Mouse (Mus musculus) adrenal gland, postnatal 4 days (tissue): Measurements from ENCODE around the gene Hyal3. TPM values are rescaled to one million over a fixed set of nuclear protein-coding genes. Genes with fewer than 3 reads are reported as not detected.

Experiments used
- DNase-seq, 2 experiments: peaks; one replicate each; pipeline ENCODE4 v3.0.0; 2021 to 2022; ENCODE audit warnings: low spot score in 2 of 2, mixed read lengths in 2 of 2
- total RNA-seq, 2 experiments: library from RNA; stranded (reverse); gene quantifications; 2 replicates each; pipeline ENCODE4 v1.2.3; 2021

Gene Hyal3
- total RNA-seq, 2 experiments from 2014 or later: 2.7 to 2.9 TPM

DNA sequence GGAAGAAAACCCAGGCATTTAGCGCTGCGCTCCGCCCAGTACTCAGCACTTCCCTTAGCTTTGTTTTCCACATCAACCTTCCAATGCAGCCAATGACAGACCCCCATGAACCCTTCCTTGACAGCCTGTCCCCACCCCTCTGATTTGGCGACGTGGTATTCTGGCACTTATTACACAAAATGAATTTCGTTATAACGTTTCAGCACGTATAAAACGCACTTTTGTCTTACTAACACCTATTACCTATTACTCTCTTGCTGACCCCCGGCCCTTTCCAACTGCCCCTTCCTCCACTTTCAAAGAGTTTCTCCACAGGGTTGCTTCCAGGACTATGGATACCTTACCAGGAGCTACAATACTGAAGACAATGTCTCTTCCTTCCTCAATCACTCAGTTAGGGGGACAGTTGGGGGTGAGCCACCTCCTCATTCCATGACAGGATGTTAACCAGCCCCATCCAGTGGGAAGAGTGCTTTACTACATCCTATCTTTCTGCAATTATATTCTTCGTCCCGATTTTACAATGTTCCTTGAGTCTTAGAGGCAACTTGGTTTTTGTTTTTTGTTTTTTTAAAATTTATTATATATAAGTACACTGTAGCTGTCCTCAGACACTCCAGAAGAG lies 32.4 kb downstream of the Hyal3 start:
- DNase-seq: no peak

DNA sequence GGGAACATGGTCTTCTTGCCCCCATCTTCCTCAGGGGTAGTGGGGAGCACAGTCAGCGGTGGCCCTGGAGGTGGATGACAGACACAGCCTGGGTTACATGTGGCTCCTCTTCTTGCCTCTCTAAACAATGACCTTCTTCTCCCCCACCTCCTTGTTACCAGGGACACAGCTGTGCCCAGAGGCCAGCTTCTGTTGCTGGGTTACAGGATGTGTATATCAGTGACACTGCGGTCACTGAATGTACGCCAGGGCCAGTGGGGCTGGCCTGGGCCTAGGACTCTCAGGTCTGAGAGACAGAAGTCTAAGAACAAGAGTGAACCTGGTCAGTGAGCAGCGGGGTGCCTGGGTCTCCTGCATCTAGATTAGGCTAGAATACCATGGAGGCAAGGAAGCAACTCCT lies 34.4 kb downstream of the Hyal3 start:
- DNase-seq: no peak

DNA sequence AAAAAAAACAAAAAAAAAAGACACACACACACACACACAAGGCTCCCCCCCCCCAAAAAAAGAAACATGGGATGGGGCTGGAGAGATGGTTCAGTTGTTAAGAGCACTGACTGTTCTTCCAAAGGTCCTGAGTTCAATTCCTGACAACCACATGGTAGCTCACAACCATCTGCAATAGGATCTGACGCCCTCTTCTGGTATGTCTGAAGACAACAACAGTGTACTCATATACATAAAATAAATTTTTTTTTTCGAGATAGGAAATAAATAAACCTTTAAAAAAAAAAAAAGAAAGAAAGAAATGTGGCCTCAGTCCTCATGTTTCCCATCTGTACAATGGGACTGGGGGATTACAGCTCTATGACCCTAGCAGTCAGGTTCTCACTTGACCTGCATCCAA lies 36.8 kb downstream of the Hyal3 start:
- no peak for DNase-seq

DNA sequence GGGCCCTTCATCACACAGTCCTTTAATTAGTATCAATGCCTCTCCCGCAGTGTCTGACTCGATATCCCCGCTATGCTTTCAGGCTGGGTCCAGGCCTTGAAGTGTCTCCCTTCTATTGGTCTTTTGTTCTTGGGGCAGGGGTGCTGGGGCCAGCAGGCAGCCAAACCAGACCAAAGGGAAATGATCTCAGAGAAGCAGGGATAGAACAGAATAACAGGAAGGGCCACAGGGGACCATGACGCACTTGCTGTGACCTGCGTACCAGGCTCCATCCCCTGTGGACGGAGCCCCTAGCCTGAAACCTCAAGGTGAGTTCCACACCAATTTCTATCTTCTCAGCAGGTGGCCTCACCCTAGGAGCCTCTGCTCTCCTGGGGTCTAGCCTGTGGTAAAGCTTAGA lies 37.5 kb downstream of the Hyal3 start:
- DNase-seq: no peak

DNA sequence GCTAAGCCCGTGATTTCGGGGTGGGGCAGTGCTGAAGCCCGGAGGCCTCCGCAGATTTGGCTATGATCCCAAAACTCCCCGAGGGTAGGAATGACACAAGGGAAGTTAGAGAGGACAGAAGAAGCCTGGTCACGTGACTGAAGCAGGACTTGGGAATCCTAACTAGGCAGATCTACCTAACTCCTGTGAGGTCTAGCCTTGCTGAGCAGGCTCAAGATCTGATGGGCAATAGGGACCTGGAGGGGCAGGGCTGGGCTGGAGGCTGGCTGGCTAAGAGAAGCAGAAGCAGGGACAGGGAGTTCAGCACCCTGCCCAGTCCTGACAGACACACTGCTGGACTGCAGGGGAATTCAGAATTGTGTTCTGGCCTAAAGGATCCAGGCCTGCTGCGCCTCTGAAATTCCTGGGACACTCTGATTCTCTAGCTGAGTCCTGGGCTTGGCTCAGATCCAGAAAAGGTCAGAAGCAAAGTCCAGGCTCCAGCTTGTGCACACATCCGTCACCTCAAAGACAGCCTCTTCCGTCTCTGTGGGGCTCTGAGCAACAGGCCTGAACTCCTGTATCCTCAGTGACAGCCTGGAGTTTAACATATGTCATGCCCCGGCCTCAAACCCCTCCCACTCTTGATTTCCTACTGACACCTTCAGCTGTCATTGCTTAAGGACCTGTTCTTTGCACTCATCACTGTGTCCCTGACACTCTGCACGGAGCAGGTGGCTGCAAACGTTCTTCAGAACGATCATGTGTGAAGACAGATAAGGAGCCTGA lies 38.3 kb downstream of the Hyal3 start:
- DNase-seq: no peak

DNA sequence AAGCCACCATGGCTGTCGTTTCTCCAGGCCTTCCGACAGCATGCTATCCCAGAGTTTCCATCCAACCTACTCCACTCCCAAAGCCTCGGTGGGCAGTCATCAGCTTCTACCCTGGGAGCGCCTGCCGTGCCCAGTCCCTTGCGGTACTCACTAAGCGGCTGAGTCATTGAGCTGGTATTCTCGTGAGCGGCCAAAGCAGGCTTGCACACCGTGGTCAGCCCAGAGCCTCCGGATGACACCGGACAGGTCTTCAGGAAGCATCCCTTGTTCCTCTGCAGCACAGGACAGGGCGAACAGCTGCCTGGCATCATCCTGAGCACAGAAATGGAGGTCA lies 38.9 kb downstream of the Hyal3 start:
- no peak for DNase-seq

DNA sequence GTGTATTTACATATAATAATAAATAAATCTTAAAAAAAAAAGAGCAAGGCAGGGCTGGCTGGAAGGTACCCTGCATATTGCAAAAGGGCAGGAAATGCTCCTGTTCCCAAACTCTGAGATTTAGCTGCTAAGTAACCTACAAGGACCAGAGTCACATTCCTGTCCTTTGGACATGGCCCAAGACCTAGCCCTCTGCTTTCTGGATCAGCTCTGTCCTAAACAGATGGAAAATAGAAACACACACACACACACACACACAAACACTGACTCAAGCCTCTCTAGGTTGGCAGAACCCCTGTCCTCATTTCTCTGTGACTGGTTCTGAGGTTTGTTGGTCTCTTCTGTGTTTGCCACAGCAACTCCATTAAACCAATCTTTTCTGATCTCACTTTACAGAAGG lies 40.3 kb downstream of the Hyal3 start:
- no peak for DNase-seq

DNA sequence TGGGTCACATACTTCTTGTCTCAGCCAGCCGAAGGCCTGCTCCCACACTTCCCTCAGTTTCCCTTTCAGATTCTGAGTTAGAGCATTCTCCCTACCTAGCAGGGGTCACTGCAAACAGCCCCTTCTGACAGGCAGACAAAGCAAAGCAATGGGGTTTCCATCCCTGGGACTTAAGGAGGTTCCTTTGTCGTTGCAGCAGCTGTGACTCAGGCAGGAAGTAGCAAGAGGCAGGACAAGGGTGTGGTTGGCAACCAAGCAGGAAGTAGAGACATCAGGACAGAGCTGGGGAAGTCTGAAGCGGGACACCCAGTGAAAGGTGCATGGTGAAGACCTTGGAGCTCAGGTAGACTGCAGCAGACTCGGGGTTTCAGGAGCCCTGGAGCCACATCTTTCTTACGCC lies 43.9 kb downstream of the Hyal3 start:
- no peak for DNase-seq

DNA sequence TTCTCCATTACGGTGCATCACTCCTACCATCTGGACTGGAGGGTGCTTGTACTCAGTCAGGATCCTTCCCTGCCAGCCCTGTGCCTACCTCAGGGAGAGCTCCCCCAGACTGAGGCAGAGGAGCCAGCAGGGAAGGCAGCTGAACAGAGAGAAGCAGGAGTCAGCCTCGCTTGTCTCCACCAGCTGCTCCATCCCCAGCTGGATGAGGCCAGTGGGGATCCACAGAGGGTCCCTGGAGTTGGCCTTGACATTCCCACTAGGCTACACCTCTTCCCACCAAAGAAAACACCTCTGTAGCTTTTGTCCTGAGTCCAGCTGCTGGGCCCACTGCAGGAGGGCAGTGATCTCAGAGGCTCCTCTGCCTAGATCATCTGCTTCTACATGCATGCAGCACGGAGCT lies 44.3 kb downstream of the Hyal3 start:
- no peak for DNase-seq

DNA sequence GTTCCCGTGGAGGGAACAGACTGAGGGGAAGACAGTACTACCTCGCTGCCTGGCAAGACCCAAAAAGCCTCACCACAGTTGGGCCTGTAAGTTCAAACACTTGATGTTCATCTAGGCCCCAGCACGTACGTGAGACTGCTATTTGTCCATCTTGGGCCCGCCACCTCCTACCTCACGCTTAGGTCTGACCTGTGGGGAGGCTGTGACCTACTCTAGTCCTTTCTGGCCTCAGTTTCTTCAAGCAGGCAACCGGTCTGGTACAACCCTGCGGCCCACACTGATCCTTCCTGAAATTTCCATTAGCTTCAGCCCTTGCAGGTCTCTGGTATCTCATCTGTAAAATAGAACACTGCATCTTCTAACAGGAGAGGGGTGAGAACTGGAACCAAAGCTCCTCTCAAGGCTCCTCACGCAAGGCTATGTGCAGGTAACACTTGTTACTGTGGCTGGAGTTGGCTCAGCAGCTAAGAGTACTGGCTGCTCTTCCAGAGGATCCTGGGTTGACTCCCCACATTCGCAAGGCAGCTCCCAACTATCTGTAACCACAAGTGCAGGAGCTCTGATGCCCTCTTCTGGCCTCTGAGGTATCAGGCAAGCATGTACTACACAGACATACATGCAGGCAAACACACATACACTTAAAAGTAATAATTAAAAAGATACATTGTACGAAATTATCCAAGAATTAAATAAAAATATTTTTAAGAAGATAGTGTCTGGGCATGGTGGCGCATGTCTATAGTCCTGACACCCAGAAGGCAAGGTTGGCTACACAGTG lies 44.9 kb downstream of the Hyal3 start:
- no peak for DNase-seq

DNA sequence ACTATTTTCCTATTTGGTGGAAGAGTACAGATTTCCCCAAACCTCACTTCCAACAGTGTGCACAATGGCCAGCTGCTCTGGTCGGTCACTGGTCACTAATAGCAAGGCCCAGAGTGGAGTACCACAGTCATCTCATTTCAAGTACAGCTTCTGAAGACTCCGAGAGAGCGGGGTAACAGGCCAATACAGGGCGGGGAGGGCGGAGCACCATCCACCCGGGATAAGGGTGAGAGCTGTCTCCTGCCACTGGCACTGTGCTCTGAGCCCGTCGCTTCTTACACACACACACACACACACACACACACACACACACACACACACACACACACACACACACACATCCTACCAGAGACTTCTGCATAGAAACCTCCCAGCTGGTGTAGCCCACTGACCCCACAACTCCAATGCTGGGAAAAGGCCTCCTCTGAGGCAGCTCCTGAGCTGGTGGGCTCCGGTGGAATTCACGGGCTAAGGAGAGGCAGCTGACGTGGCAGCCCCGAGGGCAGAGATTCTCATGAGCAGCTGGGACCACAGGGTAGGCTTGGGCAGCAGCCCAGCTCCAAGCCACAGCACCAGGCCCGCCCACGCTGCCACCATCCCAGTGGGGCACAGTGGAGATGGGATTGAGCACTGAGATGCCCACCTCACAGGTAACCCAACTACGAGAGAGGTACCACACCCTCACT lies 45.7 kb downstream of the Hyal3 start:
- DNase-seq: no peak

DNA sequence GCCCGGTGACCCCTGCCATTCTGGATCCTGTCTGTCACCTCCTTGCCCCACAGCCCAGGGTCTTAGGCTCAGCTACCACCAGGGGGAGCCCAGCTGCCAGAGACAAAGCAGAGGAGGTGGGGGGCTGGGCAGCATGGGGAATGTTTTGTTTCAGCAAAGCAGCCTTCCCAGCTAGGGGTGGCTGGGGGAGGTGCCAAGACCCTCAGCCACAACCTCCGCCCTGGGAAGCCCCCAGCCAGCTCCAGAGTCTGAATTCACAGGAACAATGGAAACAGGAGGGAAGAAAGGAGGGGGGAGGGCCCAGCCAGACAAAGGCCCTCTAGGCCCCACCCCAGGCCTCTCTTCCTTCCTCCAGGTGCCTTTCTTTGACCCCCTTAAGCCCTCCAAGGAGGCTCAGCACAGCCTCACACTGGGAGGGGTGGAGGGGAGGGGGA lies 46.2 kb downstream of the Hyal3 start:
- peak; percentile 57 to 75 for DNase-seq

DNA sequence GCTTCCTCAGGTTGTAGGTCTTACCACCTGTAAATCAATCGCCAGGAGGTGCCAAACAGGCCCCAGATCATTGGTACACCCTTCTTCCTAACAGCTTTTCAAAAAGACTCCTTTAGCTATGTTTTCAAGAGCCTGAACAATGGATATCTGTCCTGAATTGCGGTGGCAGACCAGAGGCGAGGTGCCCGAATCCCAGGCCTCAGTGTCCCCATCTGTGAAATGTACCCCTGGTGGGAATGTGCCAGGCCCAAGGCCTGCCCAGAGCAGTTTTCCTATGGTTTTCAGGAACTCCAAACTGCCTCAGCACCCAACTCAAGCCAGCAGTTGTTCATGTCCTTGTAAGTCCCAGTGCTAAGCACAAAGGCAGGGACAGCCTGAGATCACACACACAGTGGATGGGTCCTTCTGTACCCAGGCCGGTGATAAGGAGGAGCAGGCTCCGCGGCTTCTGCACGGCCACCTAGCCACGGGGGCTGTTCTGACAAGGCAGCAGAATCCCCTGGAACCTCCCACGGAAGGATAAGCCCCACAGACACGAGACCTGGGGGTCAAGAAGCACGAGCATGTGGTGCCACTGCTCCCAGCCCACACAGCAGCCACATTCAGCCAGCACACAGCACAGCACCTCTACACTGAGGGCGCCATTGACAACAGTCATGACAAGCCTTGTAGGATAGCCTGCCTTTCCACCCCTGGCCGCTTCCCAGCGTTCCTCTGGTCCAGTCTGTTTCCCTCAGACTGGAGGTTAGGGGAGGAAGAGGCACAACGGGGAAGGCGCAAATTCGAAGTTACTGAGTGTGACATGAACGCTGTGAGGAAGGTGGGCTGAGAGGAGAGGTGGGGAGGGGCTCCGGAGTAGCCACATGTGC lies 47.0 kb downstream of the Hyal3 start:
- DNase-seq: no peak

DNA sequence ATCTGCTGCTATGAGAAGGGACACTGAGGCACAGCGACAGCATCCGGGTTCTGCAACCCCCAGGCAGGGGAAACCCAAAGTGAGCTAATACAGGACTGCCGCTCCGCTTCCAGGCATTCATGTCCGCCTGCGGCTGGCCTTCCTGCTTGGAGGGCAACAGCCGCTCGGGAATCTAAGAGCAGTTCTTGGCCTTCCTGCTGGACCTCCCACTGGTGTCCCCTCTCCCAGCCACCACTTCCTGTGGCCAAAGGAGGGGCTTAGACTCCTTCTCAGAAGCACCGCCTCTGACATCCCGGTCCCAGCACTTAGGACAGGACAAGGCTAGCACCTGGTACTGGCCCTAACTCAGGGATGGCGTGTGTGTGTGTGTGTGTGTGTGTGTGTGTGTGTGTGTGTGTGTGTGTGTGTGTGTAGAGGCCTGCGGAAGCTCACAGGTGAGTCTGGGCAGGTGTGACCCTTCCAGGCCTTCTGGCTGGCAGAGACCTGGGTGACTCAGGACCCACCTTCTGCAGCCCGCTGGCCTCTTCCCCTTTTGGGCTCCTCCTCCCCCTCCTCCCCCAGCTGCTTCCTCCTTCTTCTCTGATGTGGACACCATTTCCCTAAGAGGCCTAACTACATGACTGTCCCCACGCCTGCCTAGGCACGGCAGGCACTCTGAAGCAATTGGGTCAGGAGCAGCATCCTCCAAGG lies 48.2 kb downstream of the Hyal3 start:
- DNase-seq: no peak

DNA sequence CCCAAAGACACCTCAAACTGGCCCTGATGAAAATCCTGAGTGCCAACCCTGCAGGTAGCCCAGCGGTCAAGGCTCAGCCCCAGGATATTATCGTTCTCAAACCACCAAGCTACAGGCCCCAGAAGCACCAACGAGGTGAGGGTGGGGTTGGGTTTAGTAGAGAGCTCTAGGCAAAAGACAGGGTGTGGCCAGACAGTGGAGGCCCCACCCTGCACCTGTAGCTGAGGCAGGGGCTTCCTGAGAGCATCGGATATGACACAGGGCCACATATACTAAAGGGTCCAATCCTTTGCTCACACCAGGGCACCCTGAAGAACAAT lies 48.8 kb downstream of the Hyal3 start:
- no peak for DNase-seq

DNA sequence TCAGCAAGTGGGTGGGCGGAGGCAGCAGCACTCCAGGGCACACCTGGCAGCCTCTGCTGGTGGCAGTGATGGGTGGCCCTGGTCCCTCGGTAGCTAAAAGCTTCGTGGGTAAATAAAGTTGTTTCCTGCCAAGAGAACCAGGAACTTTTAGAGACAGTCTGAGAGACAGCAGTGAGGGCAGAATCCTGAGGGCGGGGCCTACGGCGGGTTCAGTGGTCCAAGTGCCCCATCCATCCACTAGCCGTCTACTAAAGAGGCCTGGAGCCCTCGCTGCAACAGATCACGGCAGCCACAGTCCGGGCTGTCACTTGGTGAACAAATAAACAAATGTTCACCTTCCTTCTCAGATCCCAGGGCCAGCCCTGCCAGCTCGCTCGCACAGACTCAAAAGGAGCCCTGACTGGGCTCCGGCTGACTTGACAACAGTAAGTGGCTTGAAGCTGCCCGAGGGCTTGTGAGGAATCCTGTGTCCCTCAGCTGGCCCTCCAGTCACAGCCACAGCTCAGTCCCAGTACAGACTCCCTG lies 49.3 kb downstream of the Hyal3 start:
- DNase-seq: no peak

DNA sequence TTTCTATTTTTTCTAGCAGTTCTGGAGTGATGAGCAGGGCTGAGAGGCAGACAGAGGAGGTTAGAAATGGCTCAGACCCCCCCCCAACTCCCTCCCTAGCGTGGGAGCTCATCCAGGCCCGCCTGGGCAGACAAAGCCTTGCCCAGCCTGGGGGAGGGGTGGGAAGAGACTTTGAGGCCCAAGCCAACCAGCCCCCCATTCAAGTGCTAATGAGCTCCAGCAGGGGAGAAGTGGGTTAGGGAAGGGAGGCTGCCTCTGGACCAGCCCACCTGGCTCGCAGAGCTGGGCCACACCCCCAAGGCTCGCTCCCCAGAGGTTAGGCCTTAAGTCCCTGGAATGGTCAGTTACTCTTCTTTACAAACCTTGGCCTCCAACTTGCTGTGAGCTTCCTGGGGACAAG lies 50.0 kb downstream of the Hyal3 start:
- DNase-seq: no peak

DNA sequence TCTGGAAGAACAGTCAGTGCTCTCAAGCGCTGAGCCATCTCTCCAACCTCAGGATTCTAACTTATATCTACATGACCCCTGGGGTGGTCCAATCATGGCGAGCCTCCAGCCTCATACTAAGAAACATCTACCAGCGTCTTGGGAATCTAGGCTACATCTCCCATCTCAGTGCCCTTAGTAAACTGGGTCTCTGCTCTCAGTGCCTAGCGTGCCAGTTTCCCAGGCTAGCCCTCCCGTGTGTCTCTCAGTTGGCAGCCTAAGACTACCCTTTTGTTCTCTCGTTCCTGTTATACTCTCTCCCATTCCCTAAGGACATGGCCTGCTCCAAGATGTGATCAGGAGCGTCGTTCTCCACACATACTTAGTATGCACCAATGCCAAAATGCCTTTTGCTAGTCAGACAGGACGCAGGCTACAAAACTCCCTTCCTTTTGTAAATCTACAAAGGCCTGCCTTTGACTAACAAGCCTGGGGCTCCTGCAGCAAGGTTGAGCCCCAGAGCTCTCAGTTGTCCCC lies 50.8 kb downstream of the Hyal3 start:
- DNase-seq: no peak

DNA sequence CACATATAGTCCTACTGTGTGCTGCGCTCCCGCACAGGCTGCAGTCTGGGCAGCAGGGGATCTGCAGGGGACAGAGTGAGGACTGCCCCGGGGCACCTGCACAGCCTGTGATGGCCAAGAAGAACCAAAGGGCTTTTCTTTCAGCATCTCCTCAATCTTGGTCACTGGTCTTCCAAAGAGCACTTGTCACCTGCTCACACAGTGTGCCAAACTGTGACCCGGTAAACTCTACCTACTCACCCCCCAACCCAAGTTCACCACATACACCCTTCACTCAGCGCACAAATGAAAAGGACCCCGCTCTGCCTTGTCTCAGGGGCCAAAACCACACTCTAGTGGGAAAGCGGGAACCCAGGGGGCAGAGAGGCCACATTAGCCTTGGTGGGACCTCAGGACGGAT lies 51.2 kb downstream of the Hyal3 start:
- DNase-seq: no peak

DNA sequence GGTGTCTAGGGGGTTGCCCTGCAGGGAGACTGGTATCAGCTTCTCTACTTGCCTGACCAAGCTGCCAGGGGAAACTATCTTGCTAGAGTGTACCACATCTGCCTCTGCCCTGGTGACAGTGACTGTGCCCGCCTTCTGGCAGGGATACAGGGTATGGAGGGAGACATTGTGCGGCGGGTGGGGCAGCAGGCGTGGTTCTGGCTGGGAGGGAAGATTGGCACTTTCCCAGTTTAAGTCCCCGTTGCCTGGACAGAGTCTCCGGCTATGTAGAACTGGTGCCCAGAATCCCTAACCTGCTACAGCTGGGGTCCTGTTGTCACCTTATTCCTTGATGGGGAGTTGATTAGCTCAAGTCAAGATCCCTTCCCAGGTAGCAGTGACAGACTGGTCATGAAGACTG lies 51.9 kb downstream of the Hyal3 start:
- DNase-seq: no peak
